Mouse (Mus musculus) cerebellum, postnatal 14 days (tissue): ENCODE data around the gene Sarm1.
"Not testable (repeated sequence)": the region's sequence is repeated elsewhere in the genome, so short reads cannot be mapped to it uniquely, and the experiment has no call there.

ENCODE experiments used
- DNase-seq, 2 experiments: peaks; one replicate each; pipeline ENCODE4 v3.0.0; 2021; ENCODE audit warnings: mixed read lengths in 2 of 2

The Sarm1 gene

DNA sequence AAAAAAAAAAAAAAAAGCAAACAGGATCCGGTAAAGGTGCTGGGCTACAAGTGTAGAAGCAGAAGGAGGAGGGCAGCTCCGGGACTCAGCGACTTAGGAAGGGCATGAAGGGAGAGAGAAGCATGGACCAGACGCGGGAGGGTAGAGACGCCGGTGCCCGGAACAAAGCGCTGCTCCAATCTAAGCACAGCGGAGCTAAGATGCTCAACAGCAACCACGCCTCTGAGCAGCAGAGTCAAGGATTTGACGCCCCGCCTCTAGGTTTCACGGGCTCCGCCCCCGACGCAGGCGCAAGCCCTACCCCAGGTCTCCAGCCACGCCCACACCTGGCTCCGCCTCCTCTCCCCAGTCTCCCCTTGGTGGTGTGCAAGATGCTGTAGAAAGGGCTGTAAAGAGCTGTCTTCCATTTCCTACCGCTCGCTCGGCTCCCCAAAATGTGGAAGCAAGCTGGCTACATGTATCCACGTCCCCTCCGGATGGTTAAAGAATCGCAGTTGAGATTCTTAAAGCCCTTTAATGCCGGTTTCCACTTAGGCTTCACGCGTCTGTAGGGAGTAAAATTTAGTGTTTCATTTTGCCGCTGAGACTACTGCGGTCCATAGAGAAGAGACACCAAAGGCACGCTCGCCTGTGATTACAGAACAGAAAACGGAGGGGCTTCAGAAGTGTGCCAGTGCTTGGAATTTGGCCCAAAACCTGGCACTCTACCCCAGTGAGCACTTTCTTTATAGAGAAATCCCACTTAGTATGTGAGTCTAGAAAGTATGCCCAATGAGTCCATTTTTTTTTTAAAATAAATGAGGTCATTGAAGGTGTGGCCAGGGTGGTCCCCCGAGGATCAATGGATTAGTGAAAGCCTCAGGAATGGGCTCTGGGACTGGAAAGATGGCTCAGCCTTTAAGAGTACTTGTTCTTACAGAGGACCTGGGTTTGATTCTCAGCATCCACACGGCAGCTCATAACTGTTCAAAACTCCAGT, at the start of gene Sarm1:
Gene Sarm1, minus strand, starts transcription at position 211 of the 979 bp plus-strand sequence.
- peak; percentile 99 for DNase-seq

DNA sequence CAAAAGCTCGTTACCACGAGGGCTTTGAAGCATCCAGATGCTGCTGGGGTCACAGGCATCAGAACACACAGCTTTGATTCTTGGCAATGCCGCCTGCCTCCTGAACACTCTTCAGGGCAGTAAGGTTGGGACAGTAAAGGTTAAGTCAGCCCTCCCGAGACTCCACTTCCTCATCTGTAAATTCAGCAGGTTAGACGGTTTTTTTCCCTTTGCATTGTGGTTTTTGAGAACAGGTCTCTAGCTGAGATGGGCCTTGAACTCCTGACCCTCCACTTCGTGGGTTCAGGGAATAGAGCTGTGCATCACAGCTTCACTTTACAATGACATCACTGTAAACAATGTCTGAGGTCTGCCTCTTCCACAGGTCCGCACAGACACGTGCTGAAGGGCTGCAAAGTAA, 47.6 kb upstream of the Sarm1 start:
- DNase-seq: no peak

DNA sequence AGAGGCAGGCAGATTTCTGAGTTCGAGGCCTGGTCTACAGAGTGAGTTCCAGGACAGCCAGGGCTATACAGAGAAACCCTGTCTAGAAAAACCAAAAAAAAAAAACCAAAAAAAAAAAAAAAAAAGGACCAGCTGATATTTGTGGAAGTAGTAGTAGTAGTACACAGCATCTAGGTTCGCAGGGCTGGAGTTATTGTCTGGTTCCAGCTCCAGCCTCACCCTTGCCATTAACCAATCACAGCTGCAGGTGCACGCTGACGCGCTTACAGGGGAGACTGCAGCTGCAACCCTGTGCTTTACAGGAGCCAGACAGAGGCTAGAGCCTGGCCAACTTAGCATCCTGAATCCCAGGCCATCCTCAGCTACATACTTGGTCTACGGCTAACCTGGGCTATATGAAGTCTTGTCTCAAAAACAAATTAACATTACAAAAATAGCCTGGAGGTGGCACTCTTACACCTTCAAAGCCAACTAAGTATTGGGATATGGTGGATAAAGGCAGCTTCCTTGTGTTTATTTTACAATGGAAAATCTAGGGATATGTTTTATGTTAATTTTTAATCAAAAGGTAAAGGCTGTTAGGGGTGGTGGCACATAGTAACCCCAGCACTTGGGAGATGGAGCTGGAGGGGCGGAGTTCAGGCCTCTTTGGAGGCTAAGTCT, 47.0 kb upstream of the Sarm1 start:
- DNase-seq: no peak

DNA sequence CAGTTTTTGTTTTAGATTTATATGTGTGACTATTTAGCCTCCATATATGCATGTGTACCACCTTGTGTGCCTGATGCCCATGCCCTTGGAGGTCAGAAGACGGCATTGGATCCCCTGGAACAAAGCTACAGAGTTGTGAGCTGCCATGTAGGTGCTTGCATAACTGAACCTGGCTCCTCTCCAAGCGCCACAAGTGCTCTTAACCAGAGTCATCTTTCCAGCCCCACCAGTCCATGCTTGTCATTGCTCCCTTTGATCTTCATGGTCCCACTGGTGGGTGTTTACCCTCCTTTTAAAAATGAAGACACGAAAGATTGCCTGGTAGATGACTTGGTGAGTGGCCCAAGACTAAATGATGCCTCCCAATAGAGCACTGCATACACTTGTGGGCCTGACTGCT, 42.8 kb upstream of the Sarm1 start:
- DNase-seq: peak in 1 of 2 experiments; percentile 33

DNA sequence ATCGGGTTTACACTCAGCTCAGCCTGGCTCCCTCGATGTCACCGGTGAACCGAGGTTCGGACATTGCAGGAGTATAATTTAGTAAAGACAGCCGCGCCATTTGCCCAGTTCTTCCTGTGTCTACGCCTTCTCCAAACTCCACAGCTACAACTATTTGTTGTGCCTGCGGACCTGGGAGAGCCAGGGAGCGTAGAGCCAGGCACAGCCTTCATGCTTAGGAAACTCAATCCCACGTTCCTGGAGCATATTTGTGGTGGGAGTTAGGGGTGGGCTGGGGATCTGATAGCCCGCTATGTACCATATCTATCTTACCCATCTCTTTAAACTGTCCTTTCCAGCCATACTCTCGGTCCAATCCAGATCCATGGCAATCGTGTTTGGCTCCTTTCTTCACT, 39.1 kb upstream of the Sarm1 start:
- no peak for DNase-seq

DNA sequence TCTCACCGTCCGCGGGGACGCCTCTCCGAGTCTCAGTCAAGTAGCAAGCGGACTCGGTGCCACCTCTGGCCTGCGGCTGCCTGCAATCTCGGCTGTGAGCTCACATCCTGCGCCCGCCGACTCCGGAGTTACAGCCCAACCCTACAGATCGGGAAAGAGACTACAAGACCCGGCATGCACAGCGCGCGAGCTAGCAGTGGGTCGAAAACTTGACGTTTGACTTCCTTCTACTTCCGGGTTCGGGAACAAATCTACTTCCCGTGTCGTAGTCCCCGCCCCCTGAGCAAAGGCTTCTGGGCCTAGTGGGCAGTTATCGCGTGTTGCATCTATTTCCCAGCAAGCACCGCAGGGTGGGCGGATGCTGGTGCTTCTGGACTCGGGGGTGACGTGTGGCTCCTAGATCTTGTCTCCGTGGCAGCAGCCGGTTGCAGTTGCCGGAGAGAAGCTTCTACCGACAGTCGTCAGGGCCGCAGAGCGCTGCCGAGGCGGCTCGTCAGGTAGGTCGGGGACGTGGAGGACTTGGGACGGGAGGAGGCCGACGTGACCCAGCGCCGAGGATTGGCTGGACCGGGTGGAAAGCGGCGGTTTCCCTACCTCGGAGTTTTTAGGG, 38.6 kb upstream of the Sarm1 start, which contains the start of the genes Tnfaip1 and Ift20:
Gene Tnfaip1, minus strand, starts transcription at position 253 of the 610 bp plus-strand sequence.
Gene Ift20, plus strand, starts transcription at position 282 of the 610 bp plus-strand sequence.
- DNase-seq: peak; percentile 97

DNA sequence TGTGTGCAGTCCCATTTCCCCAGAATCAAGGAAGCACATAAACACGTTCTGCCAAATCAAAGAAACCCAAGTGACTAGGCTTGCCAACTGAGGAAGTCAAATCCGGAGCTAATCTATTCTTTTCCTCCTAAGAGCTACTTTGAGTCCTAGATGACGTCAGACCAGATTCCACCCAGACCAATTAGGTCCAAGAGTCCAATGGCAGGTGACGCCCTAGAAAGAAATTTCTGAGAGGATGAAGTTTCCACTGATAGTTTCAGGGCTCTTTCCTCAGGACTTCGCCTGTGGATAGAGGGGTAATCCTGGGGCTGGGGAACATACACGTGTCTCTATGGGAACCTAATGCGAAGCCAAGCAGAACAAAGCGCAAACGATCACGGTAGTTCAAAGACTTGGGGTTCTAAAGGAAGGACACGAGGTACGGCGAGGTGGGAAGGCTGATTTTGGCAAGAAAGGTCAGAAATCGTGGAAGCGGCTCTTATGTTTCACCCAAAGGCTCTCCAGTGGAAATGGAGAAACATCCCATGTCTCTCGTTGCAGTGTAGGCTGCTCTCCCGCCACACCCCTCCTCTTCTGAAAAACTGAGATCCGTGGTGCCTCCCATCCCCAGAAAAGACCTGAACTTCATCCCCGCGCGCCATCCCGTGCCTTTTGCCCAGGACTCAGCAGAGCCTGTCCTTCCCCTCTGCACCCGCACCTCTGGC, 38.0 kb upstream of the Sarm1 start:
- peak in 1 of 2 experiments; percentile 30 for DNase-seq

DNA sequence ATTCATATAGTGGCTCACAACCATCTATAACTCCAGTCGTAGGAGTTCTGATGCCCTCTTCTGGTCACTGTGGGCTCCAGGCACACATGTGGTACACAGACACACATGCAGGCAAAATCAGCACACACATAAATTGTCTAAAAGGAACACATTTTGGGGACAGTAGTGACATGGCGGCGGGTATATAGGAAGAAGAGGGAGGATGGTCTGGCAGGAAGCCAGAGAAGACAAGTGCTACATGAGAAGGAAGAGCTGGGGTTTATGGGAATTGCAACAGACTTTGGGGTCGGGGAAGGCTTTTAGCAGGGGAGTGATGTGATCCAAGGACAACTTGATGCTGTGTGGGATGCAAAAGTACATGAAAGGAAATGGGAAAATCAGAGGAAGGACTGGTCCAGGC, 37.0 kb upstream of the Sarm1 start:
- DNase-seq: peak in 1 of 2 experiments; percentile 29

DNA sequence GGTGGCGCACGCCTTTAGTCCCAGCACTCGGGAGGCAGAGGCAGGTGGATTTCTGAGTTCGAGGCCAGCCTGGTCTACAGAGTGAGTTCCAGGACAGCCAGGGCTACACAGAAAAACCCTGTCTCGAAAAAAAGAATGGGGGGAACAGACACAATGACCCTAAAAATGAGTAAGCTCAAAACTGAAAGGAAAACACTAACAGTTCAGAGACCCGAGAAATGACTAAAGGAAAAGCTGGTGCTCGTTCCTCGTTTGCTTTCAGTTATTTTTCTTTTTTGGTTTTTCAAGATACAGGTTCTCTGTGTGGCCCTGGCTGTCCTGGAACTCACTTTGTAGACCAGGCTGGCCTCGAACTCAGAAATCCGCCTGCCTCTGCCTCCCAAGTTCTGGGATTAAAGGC, 34.0 kb upstream of the Sarm1 start:
- DNase-seq: not testable (repeated sequence)

DNA sequence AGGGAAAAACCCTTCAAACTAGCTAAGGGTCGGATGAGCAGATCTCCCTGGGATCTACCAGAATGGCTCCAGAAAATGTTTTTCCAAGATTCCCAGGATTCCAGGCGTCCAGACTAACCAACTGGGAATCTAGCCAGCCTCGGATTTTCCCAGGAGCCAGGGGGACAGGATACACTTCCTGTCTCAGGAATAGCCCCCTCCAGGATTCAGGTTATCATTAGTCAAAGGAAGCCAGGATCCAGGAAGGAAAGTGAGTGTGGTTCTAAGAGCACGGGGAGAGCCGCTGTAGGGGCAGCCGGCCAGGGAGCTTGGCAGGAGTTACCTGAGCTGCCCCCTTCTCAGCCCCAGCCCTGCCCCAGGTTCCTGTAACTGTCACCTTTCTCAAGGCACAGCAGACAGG, 33.5 kb upstream of the Sarm1 start:
- peak; percentile 33 to 52 for DNase-seq

DNA sequence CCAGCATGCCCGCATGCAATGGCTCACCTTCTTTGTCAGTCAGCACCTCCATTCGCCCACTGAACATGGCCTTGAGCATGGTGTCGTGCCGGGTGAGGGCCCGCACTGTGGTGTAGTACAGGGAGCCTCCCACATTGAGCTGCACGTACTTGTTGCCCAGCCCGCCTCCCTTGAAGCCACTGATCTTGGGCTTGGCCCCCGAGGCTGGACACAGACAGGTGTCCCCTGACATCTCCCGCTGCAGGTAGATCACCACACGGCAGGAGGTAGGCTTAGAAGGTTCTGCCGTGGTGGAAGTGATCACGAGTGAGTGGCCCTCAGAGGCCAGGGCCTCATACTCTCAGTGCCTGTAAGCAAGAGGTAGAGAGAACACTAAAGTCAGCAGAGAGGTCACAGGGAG, 32.4 kb upstream of the Sarm1 start:
- DNase-seq: no peak

DNA sequence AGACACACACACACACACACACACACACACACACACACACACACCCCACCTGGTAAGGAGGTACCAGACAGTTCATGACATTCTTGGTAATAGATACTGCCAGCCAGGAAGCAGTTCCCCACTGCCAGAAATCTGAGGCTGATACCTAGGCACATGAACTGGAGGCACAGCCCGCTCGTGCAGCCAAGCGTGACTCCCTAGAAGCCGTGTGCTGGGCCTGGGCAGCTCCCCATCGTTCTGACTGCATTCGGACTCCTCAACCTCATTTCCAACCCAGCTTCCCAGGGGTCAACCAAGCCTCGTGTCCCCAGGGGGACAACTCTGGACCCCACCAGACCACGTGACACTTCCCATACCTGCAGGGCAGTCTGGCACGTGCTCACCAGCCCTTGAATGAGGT, 31.2 kb upstream of the Sarm1 start:
- no peak for DNase-seq

DNA sequence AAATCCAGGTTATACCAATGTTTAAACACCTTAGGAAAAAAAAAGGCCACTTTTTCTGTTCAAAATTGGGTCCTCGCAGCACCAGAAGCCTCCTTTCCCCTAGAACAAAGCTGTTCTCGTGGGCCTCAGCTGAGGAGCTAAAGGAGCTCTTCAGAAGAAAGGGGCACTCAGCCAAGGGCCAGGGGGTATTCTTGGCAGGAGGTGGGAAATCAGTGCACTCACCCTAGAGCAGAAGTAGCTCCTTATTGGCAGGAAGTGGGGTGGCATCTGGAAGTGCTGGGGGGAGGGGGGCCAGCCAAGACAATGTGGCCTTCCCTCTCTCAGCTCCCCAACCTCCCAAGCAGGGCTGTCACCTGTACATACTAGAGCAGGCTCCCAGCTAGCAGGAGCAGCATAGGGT, 27.3 kb upstream of the Sarm1 start:
- peak; percentile 69 to 76 for DNase-seq

DNA sequence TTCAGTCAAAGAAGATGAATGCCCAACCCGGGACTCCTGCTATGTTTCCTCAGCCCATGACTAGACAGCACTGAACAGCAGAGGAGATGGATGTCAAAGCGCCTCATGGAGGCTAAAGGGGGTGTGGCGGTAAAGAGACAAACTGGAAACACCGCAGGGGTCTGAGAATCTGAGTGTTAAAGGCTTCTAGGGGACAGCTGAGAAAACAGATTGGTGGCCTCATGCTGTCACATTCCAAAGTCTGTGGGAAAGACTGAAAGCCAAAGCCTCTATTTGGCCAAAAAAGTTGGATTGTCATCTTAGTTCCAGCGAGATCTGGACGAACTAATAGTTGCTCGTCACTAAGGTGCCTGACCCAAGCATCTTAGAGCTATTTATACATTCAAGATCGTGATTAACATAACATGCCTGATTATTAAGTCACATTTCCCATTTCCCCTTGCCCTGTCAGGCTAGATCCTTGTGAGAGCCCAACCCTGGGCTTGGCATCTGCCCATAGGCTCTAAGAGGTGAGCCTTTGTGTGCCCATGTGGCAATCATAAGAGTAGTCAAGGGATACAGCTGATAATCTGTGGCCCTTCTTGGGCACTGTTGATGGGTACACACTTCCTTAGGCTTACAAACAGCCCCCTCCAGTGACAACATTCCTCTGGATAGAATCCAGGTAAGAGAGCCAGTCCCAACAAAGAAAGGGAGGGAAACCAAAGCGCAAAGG, 25.8 kb upstream of the Sarm1 start:
- peak in 1 of 2 experiments; percentile 36 for DNase-seq

DNA sequence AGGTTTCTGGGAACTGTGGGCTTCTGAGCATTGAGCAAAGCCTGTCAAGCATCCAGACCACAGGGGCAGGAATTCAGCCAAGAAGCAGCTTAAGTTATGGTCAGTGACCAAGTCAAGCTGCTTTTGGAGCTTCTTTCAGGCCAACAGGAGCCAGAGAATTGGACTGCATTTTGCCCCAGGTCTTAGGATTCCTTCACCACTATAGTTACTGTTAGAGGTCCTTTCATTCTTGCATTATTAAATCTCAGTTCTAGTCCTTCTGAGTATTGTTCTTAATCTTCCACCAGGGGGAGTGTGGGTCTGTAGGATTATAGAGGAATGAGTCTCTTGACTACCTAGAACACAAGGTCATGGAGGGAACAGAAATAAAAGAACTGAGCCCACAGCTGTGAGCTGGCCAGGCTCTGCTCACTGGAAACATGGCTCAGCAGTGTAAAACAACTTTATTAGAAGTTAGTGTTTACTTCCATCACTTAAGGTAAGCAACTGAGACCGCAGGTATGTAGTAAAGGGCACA, 25.0 kb upstream of the Sarm1 start:
- peak; percentile 75 to 79 for DNase-seq

DNA sequence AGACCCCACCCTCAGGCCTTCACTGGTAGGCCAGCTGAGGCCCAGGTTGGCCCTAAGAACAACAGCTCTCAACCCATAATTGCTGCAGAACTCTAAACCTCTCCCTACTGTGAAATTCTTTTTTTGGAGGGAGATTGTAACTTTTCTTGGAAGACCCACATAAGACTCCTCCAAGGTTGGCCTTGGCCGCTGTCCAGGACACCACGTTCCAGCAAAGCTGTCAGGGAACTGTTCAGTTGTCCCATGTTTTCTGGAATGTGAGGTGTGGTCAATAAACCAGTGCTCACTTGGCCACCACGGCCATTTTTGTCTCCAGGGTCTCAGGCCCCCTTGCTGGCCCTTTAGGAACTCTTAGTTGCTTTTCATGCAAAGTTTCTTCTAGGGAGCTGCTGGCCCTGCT, 24.3 kb upstream of the Sarm1 start:
- DNase-seq: peak in 1 of 2 experiments; percentile 23

DNA sequence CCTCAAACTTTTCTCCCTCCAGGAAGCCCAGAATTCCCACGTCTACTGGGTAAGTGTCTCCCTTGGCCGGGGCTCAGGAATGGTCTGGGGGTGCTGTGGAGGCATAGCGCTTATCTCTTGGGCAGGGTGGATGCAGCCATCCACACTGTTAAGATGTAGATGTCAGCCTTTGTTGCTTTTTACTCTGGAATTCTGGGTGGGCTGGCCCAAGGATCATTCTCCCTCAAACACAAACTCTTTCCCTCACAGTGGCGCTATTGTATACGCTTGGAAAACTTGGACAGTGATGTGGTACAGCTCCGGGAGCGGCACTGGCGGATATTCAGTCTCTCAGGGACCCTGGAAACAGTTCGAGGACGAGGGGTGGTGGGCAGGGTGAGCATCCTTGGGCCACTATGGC, 21.4 kb upstream of the Sarm1 start:
- DNase-seq: peak in 1 of 2 experiments; percentile 5

DNA sequence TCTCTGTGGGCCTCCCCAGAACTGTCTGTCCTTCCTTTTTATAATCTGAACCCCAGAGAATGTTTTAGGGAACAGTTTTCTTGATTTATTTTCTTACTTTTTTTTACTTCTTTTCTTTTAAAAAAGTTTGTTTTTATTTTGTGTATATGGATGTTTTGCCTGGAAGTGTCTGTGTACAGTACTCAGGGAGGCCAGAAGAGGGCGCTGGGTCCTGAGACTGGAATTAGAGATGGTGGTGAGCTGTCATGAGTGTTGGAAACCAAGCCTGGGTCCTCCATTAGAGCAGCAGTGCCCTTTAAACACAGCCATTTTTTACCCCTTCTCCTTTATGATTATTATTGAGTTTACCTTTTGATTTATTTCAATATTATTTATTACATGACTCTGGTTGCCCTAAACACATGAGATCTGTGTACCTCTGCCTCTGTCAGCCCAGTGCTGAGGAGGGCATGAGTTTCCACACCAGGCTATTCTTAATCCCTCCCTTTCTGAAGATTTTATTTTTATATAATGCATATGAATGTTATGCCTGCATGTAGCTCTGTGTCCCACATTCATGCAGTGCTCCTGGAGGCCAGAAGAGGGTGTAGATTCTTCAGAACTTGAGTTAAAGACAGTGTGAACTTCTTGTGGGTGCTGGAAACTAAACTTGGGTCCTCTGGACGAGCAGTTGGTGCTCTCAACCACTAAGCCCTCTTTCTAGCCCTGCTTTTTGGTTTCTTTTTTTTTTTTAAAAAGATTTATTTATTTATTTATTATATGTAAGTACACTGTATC, 18.2 kb upstream of the Sarm1 start:
- peak in 1 of 2 experiments; percentile 53 for DNase-seq

DNA sequence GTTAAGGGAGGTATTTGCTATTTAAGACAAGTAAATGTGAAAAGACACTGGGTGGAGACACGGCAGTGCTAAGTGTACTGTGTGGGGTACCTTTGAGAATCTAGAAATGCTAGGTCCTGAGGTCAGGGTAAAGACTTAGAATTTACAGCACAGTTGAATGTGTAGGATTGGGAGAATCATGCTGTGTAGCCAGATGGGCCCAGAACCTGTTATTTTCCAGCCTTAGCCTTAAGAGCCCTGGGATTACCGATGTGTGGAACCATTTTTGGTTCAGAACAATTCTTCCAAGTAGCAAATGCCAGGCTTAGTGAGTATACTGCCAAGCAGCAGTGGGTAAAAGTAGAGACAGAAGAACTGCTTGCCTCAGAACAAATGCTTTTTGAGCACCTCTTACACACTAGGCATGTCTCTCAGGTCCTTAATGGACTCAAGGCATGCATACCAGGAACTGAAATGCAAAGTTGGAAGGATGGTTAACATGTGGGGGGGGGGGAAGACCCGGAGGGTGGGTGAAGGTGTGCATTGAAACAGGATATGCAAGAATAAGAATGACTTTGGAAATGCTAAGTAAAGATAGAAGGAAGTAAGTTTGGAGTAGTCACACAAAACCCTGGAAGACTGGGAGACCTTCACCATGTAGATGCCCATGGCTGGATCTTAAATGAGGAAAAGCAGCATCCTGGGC, 15.7 kb upstream of the Sarm1 start:
- no peak for DNase-seq
